Mouse (Mus musculus): ENCODE measurements at regions not wholly inside any gene's neighbourhood (a gene's known extent, or its start where the extent isn't known, plus 50 kb on each side); places are given as distances from the start of the nearest gene placed in this dataset.

DNA sequence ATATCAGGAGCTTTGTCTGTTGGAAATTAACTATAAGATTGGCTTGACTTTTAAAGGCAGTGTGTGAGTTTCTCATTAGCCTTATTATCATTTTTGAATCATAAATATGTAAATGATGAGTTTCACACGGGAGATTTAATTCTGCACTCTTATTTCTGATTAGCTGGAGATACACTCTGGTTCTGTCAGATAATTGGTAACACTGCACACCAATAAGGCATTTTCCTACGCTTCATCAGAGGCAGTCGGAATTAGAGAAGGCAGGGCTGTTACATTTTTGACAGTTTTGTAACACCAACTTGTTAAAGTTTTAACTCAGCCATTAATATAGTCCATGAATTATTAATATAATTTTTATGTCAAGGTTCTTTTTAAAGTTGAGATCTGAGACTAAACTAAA, 347.3 kb downstream of the Zfp352 start:
- H3K9me3 ChIP-seq (ENCODE audit: low read length) = no peaks in the 10 kb centered on the region
- H3K4me1 ChIP-seq (ENCODE audit: insufficient read depth, low read length) = no peaks in the 10 kb centered on the region
- no peak for TF ChIP-seq CTCF (IDR thresholded peaks at IDR 0.05)
- no peak overlapping the region for H3K9ac ChIP-seq (replicated peaks; ENCODE audit: low read length, poor library complexity, severe bottlenecking)
- no peak for DNase-seq (ENCODE audit: low spot score)
- no peaks in the 10 kb centered on the region for H3K36me3 ChIP-seq (ENCODE audit: insufficient read depth, low read length)
- H3K4me3 ChIP-seq (ENCODE audit: low read depth, low read length) = no peak overlapping the region
- no peak overlapping the region for H3K4me2 ChIP-seq (ENCODE audit: low read depth, low read length, poor library complexity, severe bottlenecking)
- ATAC-seq (ENCODE audit: low FRiP score) = peak; percentile 38; the same call in 1 of the 2 replicates
- H3K27ac ChIP-seq (ENCODE audit: low read depth, low read length) = no peak overlapping the region
- H3K27me3 ChIP-seq (ENCODE audit: insufficient read depth, low read length) = no peaks in the 10 kb centered on the region
- 52% methylated on average over 3 of the region's 3 CpGs for WGBS

DNA sequence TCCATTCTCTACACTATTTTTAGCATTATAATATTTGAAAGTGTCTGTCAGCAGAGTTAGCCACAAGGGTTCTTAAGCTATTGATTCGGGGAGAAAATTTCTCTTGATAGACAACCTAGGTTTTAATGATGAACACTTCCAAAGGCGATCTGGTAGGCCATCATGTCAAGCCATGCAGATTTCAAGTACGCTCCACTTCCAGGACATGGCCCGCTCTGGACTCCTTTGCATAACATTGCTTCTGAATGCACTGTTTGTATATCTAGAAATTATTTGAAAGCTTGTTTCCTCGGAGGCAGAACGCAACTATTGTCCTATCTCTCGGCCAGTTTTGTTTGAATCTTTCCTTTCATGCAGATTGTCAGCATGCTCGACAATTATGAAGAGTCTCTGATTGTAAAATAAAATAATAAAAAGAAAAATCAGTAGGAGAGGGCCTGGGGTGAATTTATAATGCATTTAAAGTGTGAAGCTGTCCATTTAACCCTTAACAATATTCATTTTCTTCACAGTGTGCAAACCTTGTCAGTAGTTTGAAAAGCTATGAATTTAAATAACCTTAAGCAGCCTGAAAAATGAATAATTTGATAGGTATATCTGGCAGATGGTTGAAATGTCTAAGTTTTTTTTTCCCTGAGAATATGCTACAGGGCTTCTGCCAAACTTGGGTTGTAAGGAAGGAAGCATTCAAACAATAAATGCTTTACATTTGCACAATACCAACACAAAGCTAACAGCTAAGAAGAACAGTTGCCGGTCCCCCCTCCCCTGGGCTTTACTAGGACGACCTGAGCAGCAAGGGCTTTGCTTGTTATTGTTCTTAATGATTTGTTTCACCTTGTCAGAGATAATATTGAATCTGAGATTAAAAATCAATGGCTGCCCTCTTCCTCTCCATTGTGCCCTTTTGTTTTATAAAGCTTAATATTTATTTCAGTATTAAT, 357.8 kb downstream of the Zfp352 start:
- no peak overlapping the region for H3K4me2 ChIP-seq (ENCODE audit: low read depth, low read length, poor library complexity, severe bottlenecking)
- no peaks in the 10 kb centered on the region for H3K9me3 ChIP-seq (ENCODE audit: low read length)
- 53% methylated on average over 10 of the region's 10 CpGs for WGBS
- no peaks in the 10 kb centered on the region for H3K36me3 ChIP-seq (ENCODE audit: insufficient read depth, low read length)
- no peak for ATAC-seq (ENCODE audit: low FRiP score)
- no peak for TF ChIP-seq CTCF (IDR thresholded peaks at IDR 0.05)
- no peaks in the 10 kb centered on the region for H3K27me3 ChIP-seq (ENCODE audit: insufficient read depth, low read length)
- H3K27ac ChIP-seq (ENCODE audit: low read depth, low read length) = no peak overlapping the region
- no peak overlapping the region for H3K9ac ChIP-seq (replicated peaks; ENCODE audit: low read length, poor library complexity, severe bottlenecking)
- H3K4me3 ChIP-seq (ENCODE audit: low read depth, low read length) = no peak overlapping the region
- H3K4me1 ChIP-seq (ENCODE audit: insufficient read depth, low read length) = no peaks in the 10 kb centered on the region
- DNase-seq (ENCODE audit: low spot score) = no peak

DNA sequence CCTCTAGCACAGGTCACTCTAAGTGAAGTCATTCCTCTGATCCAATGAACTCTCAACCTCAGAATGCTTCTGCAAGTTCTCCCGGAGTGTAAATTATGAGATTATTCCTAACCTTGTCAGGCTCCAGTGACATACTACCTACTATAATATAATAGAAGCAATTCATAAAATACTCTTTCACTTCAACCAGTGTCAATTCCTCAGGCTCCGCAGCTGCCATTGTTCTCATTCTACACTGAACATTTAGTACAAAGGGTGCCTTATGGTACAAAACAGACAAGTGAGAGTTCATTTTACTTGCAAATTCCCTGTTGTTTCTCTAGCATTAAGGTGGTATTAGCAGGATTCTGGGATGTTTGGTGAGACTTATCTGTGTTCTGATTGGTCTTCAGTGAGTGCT, 379.7 kb downstream of the Zfp352 start:
- H3K9me3 ChIP-seq (ENCODE audit: low read length) = no peaks in the 10 kb centered on the region
- no peak overlapping the region for H3K4me3 ChIP-seq (ENCODE audit: low read depth, low read length)
- DNase-seq (ENCODE audit: low spot score) (no peak), ATAC-seq (ENCODE audit: low FRiP score) (no peak)
- H3K4me2 ChIP-seq (ENCODE audit: low read depth, low read length, poor library complexity, severe bottlenecking) = no peak overlapping the region
- no peak overlapping the region for H3K9ac ChIP-seq (replicated peaks; ENCODE audit: low read length, poor library complexity, severe bottlenecking)
- TF ChIP-seq CTCF (IDR thresholded peaks at IDR 0.05) = no peak
- 30% methylated on average over 2 of the region's 2 CpGs for WGBS
- no peak overlapping the region for H3K27ac ChIP-seq (ENCODE audit: low read depth, low read length)
- H3K4me1 ChIP-seq (ENCODE audit: insufficient read depth, low read length) = no peaks in the 10 kb centered on the region
- H3K27me3 ChIP-seq (ENCODE audit: insufficient read depth, low read length) = no peaks in the 10 kb centered on the region
- no peaks in the 10 kb centered on the region for H3K36me3 ChIP-seq (ENCODE audit: insufficient read depth, low read length)

DNA sequence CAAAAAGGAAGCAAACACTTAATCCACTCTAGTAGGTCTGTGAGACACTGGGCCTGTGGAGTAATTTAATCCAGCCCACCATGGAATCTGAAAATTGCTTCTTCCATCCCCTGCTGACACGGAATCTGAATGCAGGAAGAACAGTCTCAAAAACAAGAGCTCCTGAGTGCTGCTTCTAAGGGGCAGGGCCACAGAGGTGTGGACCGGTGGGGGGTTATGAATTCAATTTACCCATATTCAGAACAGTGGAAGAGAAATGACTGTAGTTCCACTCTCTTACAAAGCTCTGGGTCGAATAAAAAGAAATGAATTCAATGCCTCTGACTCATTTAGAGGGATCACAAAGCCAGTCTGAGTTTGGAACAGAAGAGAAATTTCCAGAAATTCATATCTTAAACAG, 390.3 kb downstream of the Zfp352 start:
- no peak for TF ChIP-seq CTCF (IDR thresholded peaks at IDR 0.05)
- Histone ChIP-seq H3K4me1 (ENCODE audit: insufficient read depth, low read length) (no peaks in the 10 kb centered on the region), H3K9me3 (ENCODE audit: low read length) (no peaks in the 10 kb centered on the region), H3K4me2 (ENCODE audit: low read depth, low read length, poor library complexity, severe bottlenecking) (no peak overlapping the region), H3K36me3 (ENCODE audit: insufficient read depth, low read length) (no peaks in the 10 kb centered on the region), H3K27me3 (ENCODE audit: insufficient read depth, low read length) (no peaks in the 10 kb centered on the region), H3K4me3 (ENCODE audit: low read depth, low read length) (no peak overlapping the region), H3K9ac (replicated peaks; ENCODE audit: low read length, poor library complexity, severe bottlenecking) (no peak overlapping the region), H3K27ac (ENCODE audit: low read depth, low read length) (no peak overlapping the region)
- 29% methylated on average over 3 of the region's 3 CpGs for WGBS
- no peak for ATAC-seq (ENCODE audit: low FRiP score)
- DNase-seq (ENCODE audit: low spot score) = no peak

DNA sequence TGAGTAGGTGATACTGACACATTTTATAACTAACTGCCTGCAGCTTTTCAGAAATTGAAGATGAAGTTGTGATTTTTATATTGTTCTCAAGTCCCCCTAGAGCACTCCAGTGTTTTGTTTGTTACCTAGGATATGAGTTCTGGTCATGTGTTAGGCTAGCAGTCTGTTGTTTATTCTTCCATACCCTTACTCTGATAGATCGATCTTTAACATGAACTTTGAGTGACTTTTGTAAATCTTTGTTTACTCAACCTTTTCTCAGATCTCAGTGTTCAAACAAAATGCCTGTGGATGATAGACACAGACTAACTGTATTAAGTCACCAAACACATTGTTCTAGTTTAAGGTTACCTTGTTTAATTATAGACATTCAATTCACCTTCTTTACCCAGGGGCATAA, 409.3 kb downstream of the Zfp352 start:
- H3K4me2 ChIP-seq (ENCODE audit: low read depth, low read length, poor library complexity, severe bottlenecking) = no peak overlapping the region
- WGBS = 84% methylated on average over 1 of the region's 1 CpGs
- H3K27me3 ChIP-seq (ENCODE audit: insufficient read depth, low read length) = no peaks in the 10 kb centered on the region
- H3K4me3 ChIP-seq (ENCODE audit: low read depth, low read length) = no peak overlapping the region
- no peak overlapping the region for H3K9ac ChIP-seq (replicated peaks; ENCODE audit: low read length, poor library complexity, severe bottlenecking)
- ATAC-seq (ENCODE audit: low FRiP score) (no peak), DNase-seq (ENCODE audit: low spot score) (no peak)
- H3K4me1 ChIP-seq (ENCODE audit: insufficient read depth, low read length) = no peaks in the 10 kb centered on the region
- TF ChIP-seq CTCF (IDR thresholded peaks at IDR 0.05) = no peak
- H3K27ac ChIP-seq (ENCODE audit: low read depth, low read length) = no peak overlapping the region
- no peaks in the 10 kb centered on the region for H3K36me3 ChIP-seq (ENCODE audit: insufficient read depth, low read length)
- H3K9me3 ChIP-seq (ENCODE audit: low read length) = no peaks in the 10 kb centered on the region

DNA sequence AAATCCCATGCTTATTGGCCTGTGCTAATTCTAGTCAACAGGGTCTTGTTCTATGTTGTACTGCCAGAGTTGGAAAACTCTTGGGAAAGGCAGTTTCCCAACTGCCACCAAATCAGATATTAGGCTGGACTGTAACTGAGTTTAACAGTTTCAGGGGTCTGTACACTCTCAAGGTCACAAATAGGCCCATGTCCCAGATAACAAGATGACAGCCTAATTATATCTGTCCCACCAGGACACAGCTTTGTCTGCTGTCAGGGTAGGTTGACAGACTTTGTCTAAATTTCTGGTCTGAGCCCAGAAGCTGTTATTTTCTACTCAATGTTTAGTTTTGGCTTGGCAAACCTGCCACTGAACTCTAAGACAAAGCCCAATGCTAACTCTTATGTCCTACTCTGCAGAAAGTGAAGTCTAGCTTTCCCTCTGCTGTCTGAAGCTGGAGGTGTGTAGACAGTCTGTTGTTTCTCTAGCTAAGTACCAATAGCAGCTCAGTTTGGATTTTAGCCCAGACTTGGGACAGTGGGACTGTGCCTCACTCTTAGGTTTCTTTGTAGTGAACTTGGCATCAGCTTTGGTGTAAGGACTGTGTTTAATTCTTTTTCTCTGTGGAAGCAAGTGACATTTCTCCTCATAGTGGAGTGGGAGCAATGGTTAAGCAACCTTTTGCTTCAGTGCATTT, 453.8 kb downstream of the Zfp352 start:
- H3K36me3 ChIP-seq (ENCODE audit: insufficient read depth, low read length) = no peaks in the 10 kb centered on the region
- H3K9ac ChIP-seq (replicated peaks; ENCODE audit: low read length, poor library complexity, severe bottlenecking) = no peak overlapping the region
- TF ChIP-seq CTCF (IDR thresholded peaks at IDR 0.05) = no peak
- no peaks in the 10 kb centered on the region for H3K9me3 ChIP-seq (ENCODE audit: low read length)
- DNase-seq (ENCODE audit: low spot score) (peak; percentile 54), ATAC-seq (ENCODE audit: low FRiP score) (no peak)
- H3K27ac ChIP-seq (ENCODE audit: low read depth, low read length) = no peak overlapping the region
- no peak overlapping the region for H3K4me3 ChIP-seq (ENCODE audit: low read depth, low read length)
- H3K4me1 ChIP-seq (ENCODE audit: insufficient read depth, low read length) = no peaks in the 10 kb centered on the region
- no peak overlapping the region for H3K4me2 ChIP-seq (ENCODE audit: low read depth, low read length, poor library complexity, severe bottlenecking)
- no peaks in the 10 kb centered on the region for H3K27me3 ChIP-seq (ENCODE audit: insufficient read depth, low read length)
